Mouse (Mus musculus): ENCODE data around the gene Jade2. TPM values are rescaled to one million over a fixed set of nuclear protein-coding genes. Genes with fewer than 3 reads are reported as not detected.

Jade2 gene
- polyA plus RNA-seq, 1 experiment = 2.9 TPM

GRCm38 (mm10) chr11:51811230-51811629 is 46.2 kb downstream of the Jade2 start:
- no peaks in the 10 kb centered on the region for H3K36me3 ChIP-seq (ENCODE audit: control insufficient read depth, insufficient read depth, low read length)
- peak; percentile 54; the same call in 1 of the 2 replicates for TF ChIP-seq CTCF (IDR thresholded peaks at IDR 0.05; ENCODE audit: control insufficient read depth, insufficient read depth, insufficient replicate concordance, low read depth, low read length)
- no peak for TF ChIP-seq POLR2A (IDR thresholded peaks at IDR 0.05; ENCODE audit: control insufficient read depth, low read depth, low read length)
- H3K27ac ChIP-seq (ENCODE audit: control insufficient read depth, insufficient read depth, low read depth, low read length) = no peak overlapping the region
- H3K27me3 ChIP-seq (ENCODE audit: control insufficient read depth, insufficient read depth, low read length) = no peaks in the 10 kb centered on the region
- H3K4me3 ChIP-seq (ENCODE audit: control insufficient read depth, low read depth, low read length) = no peak overlapping the region
- H3K4me1 ChIP-seq (ENCODE audit: control insufficient read depth, insufficient read depth, low read length) = no peaks in the 10 kb centered on the region

GRCm38 (mm10) chr11:51809632-51810224 is 47.7 kb downstream of the Jade2 start:
- H3K4me3 ChIP-seq (ENCODE audit: control insufficient read depth, low read depth, low read length) = no peak overlapping the region
- TF ChIP-seq CTCF (IDR thresholded peaks at IDR 0.05; ENCODE audit: control insufficient read depth, insufficient read depth, insufficient replicate concordance, low read depth, low read length) (no peak), POLR2A (IDR thresholded peaks at IDR 0.05; ENCODE audit: control insufficient read depth, low read depth, low read length) (no peak)
- H3K27ac ChIP-seq (ENCODE audit: control insufficient read depth, insufficient read depth, low read depth, low read length) = no peak overlapping the region
- H3K4me1 ChIP-seq (ENCODE audit: control insufficient read depth, insufficient read depth, low read length) = peaks cover 6% of the 10 kb centered on the region
- no peaks in the 10 kb centered on the region for H3K36me3 ChIP-seq (ENCODE audit: control insufficient read depth, insufficient read depth, low read length)
- H3K27me3 ChIP-seq (ENCODE audit: control insufficient read depth, insufficient read depth, low read length) = no peaks in the 10 kb centered on the region

GRCm38 (mm10) chr11:51807108-51807879 is 50.2 kb downstream of the Jade2 start:
- no peak overlapping the region for H3K4me3 ChIP-seq (ENCODE audit: control insufficient read depth, low read depth, low read length)
- peaks cover 6% of the 10 kb centered on the region for H3K4me1 ChIP-seq (ENCODE audit: control insufficient read depth, insufficient read depth, low read length)
- TF ChIP-seq POLR2A (IDR thresholded peaks at IDR 0.05; ENCODE audit: control insufficient read depth, low read depth, low read length) = no peak
- no peak for TF ChIP-seq CTCF (IDR thresholded peaks at IDR 0.05; ENCODE audit: control insufficient read depth, insufficient read depth, insufficient replicate concordance, low read depth, low read length)
- no peaks in the 10 kb centered on the region for H3K27me3 ChIP-seq (ENCODE audit: control insufficient read depth, insufficient read depth, low read length)
- no peak overlapping the region for H3K27ac ChIP-seq (ENCODE audit: control insufficient read depth, insufficient read depth, low read depth, low read length)
- H3K36me3 ChIP-seq (ENCODE audit: control insufficient read depth, insufficient read depth, low read length) = no peaks in the 10 kb centered on the region

- peak overlapping the region; percentile 79 for H3K4me3 ChIP-seq (ENCODE audit: control insufficient read depth, low read depth, low read length)
- no peak overlapping the region for H3K27ac ChIP-seq (ENCODE audit: control insufficient read depth, insufficient read depth, low read depth, low read length)
- H3K27me3 ChIP-seq (ENCODE audit: control insufficient read depth, insufficient read depth, low read length) = no peaks in the 10 kb centered on the region
- no peaks in the 10 kb centered on the region for H3K36me3 ChIP-seq (ENCODE audit: control insufficient read depth, insufficient read depth, low read length)
- H3K4me1 ChIP-seq (ENCODE audit: control insufficient read depth, insufficient read depth, low read length) = peaks cover 6% of the 10 kb centered on the region
- TF ChIP-seq CTCF (IDR thresholded peaks at IDR 0.05; ENCODE audit: control insufficient read depth, insufficient read depth, insufficient replicate concordance, low read depth, low read length) (no peak), POLR2A (IDR thresholded peaks at IDR 0.05; ENCODE audit: control insufficient read depth, low read depth, low read length) (no peak)
Measured at GRCm38 (mm10) chr11:51805221-51805981, 52.1 kb downstream of the Jade2 start.

- Histone ChIP-seq H3K27me3 (ENCODE audit: control insufficient read depth, insufficient read depth, low read length) (no peaks in the 10 kb centered on the region), H3K4me1 (ENCODE audit: control insufficient read depth, insufficient read depth, low read length) (peaks cover 5% of the 10 kb centered on the region), H3K36me3 (ENCODE audit: control insufficient read depth, insufficient read depth, low read length) (no peaks in the 10 kb centered on the region), H3K4me3 (ENCODE audit: control insufficient read depth, low read depth, low read length) (no peak overlapping the region), H3K27ac (ENCODE audit: control insufficient read depth, insufficient read depth, low read depth, low read length) (no peak overlapping the region)
- TF ChIP-seq POLR2A (IDR thresholded peaks at IDR 0.05; ENCODE audit: control insufficient read depth, low read depth, low read length) (no peak), CTCF (IDR thresholded peaks at IDR 0.05; ENCODE audit: control insufficient read depth, insufficient read depth, insufficient replicate concordance, low read depth, low read length) (no peak)
Measured at GRCm38 (mm10) chr11:51800634-51801325, 56.7 kb downstream of the Jade2 start.

GRCm38 (mm10) chr11:51796272-51796671 is 61.2 kb downstream of the Jade2 start:
- Histone ChIP-seq H3K4me3 (ENCODE audit: control insufficient read depth, low read depth, low read length) (peak overlapping the region; percentile 39), H3K36me3 (ENCODE audit: control insufficient read depth, insufficient read depth, low read length) (no peaks in the 10 kb centered on the region; the same call in 1 of the 2 replicates), H3K27me3 (ENCODE audit: control insufficient read depth, insufficient read depth, low read length) (no peaks in the 10 kb centered on the region), H3K27ac (ENCODE audit: control insufficient read depth, insufficient read depth, low read depth, low read length) (no peak overlapping the region), H3K4me1 (ENCODE audit: control insufficient read depth, insufficient read depth, low read length) (no peaks in the 10 kb centered on the region)
- TF ChIP-seq CTCF (IDR thresholded peaks at IDR 0.05; ENCODE audit: control insufficient read depth, insufficient read depth, insufficient replicate concordance, low read depth, low read length) = no peak
- no peak for TF ChIP-seq POLR2A (IDR thresholded peaks at IDR 0.05; ENCODE audit: control insufficient read depth, low read depth, low read length)

Measured in testis, adult 2 months (tissue).